Mouse (Mus musculus) testis, adult 2 months (tissue): ENCODE data around the gene Sdccag8.

Experiments used
- CTCF ChIP-seq: fragments of 200-500 bp; IDR thresholded peaks from 2 replicates; pipeline ENCODE4 v1.5.1; 2012; ENCODE audit warnings: low read depth, mild to moderate bottlenecking, inconsistent platforms, low read length, moderate library complexity; ENCODE audit not compliant: control insufficient read depth, insufficient read depth, insufficient replicate concordance
- POLR2A ChIP-seq: fragments of 200-500 bp; IDR thresholded peaks from 2 replicates; pipeline ENCODE4 v1.6.1; 2012; ENCODE audit warnings: low read depth, mild to moderate bottlenecking, inconsistent platforms, low read length, moderate library complexity; ENCODE audit not compliant: control insufficient read depth

- TF ChIP-seq CTCF, result no peak
- TF ChIP-seq POLR2A, result no peak
Measured at GRCm38 (mm10) chr1:176833948-176834347, 19.5 kb downstream of the Sdccag8 start.
